Comparison of ENCODE assay signal across 9 mouse cellular contexts in the genomic region with DNA sequence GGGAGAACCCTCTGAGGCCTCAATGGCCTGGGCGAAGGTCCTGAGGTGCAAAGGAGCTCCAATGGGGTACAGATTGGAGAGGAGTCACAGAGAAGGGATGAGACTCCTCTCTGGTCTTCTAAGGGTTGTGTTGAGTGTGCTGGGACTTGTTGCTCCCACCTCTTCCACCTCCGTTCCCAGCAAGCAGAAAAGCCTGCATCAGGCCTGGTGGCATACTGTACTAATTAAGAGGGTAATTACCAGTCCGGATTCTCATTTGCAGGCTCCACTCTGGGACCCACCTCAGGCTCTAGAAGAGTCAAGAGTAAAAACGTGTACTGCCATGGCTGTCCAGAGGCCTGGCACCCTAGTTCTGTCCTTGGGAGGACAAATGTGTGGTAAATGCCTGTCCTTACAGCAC. TPM values are rescaled to one million over a fixed set of nuclear protein-coding genes. Genes with fewer than 3 reads are reported as not detected.
DNase-seq lines count a peak whose midpoint lies in the region; ATAC-seq and TF ChIP-seq lines count a peak whose summit lies in the region.
"Had no signal": no experiment of that assay in that cellular context is flagged by ENCODE, and none has a peak within 500 bp of the region (broad histone marks: within the 10 kb centered on the region; RNA-seq: fewer than 3 reads in every experiment).

No protein-coding gene starts in this region.

- no peak for TF ChIP-seq POLR2A in cerebellum, adult 2 months (IDR thresholded peaks at IDR 0.05; ENCODE audit: borderline replicate concordance, insufficient read depth, low read length)

- H3K27ac ChIP-seq in cerebellum, adult 2 months (ENCODE audit: insufficient read depth, low read length) = no peak overlapping the region
- peak overlapping the region; percentile 99 for H3K27ac ChIP-seq in limb, embryonic 12.5 days

- TF ChIP-seq CTCF in cerebellum, adult 2 months (IDR thresholded peaks at IDR 0.05; ENCODE audit: borderline replicate concordance, insufficient read depth, low read depth, low read length) = no peak

- no peak overlapping the region for H3K4me3 ChIP-seq in cerebellum, adult 2 months (replicated peaks; ENCODE audit: insufficient read depth, low read depth, low read length)
- H3K4me3 ChIP-seq in limb, embryonic 12.5 days (replicated peaks) = peak overlapping the region; percentile 25

- no peaks in the 10 kb centered on the region for H3K9me3 ChIP-seq in limb, embryonic 12.5 days

- H3K27me3 ChIP-seq in cerebellum, adult 2 months (ENCODE audit: control insufficient read depth, insufficient read depth, low read length) = no peaks in the 10 kb centered on the region
- no peaks in the 10 kb centered on the region for H3K27me3 ChIP-seq in limb, embryonic 12.5 days
- H3K27me3 ChIP-seq in splenic B cell, adult 2 months (ENCODE audit: control insufficient read depth, insufficient read depth, low read length, poor library complexity, severe bottlenecking) = no peaks in the 10 kb centered on the region

- WGBS in cerebellum, adult 2 months = 29% methylated on average over 4 of the region's 4 CpGs
- WGBS in limb, embryonic 12.5 days = 19% methylated on average over 4 of the region's 4 CpGs

- H3K4me2 ChIP-seq in limb, embryonic 12.5 days = peak overlapping the region; percentile 72

- peaks cover under 1% of the 10 kb centered on the region; the same call in 1 of the 2 replicates for H3K36me3 ChIP-seq in limb, embryonic 12.5 days
- peaks cover 8% of the 10 kb centered on the region for H3K36me3 ChIP-seq in splenic B cell, adult 2 months (ENCODE audit: control insufficient read depth, insufficient read depth, low read length, poor library complexity, severe bottlenecking)

- peak overlapping the region; percentile 32; the same call in 1 of the 2 replicates for H3K9ac ChIP-seq in limb, embryonic 12.5 days (replicated peaks)

- DNase-seq in cerebellum, adult 11-12 months = peak; percentile 50
- DNase-seq in cerebellum, adult 2 months = no peak
- DNase-seq in retina, postnatal 1 day = peak; percentile 39
- no peak for DNase-seq in retina, embryonic 14.5 days (ENCODE audit: low spot score)
- peak; percentile 22 for DNase-seq in splenic B cell, adult 2 months (ENCODE audit: low read depth, low spot score)
- DNase-seq in left cerebral cortex, adult 8-10 months (ENCODE audit: low spot score in 2 of 2) = no peak
- no peak for DNase-seq in urinary bladder, postnatal 14 days (ENCODE audit: low spot score)
- DNase-seq: right cerebral cortex, adult 18-20 months had no signal

- peaks cover 25% of the 10 kb centered on the region for H3K4me1 ChIP-seq in cerebellum, adult 2 months (ENCODE audit: control insufficient read depth, insufficient read depth, low read length)
- H3K4me1 ChIP-seq in limb, embryonic 12.5 days (replicated peaks) = peaks cover 60% of the 10 kb centered on the region

- ATAC-seq in limb, embryonic 12.5 days (ENCODE audit: insufficient number of reproducible peaks, insufficient read depth, low FRiP score, low TSS enrichment, low read depth) = no peak

RNA-seq across cellular contexts. Expression of gene Jund, which starts 1.8 kb away (rescaled TPM):
- 252 and 274 TPM in 2 replicates for polyA plus RNA-seq in cerebellum, adult 2 months (2012; rRNA removed)
- 117 and 121 TPM in 2 replicates for polyA plus RNA-seq in limb, embryonic 12.5 days (2016; fragmentation: Nextera tagmentation; extraction: Ambion mirVana)
- total RNA-seq in left cerebral cortex, adult 8-10 months (2022) = 100 to 1,000 TPM; 206 to 222 (median 214) TPM

RNA-seq across cellular contexts. Expression of gene Iqcn, which starts 6.3 kb away (rescaled TPM):
- polyA plus RNA-seq in cerebellum, adult 2 months (2012; rRNA removed) = 0.08 and 0.11 TPM in 2 replicates
- polyA plus RNA-seq in limb, embryonic 12.5 days (2016; fragmentation: Nextera tagmentation; extraction: Ambion mirVana) = not detected in 2 replicates
- total RNA-seq in left cerebral cortex, adult 8-10 months (2022) = under 1 TPM in 1 of 4 experiments, not detected in 3; 0.07 TPM

RNA-seq across cellular contexts. Expression of gene Gm3336, which starts 21.4 kb away (rescaled TPM):
- polyA plus RNA-seq in cerebellum, adult 2 months (2012; rRNA removed) = 0.13 TPM in 1 of 2 replicates, not detected in the other
- polyA plus RNA-seq in limb, embryonic 12.5 days (2016; fragmentation: Nextera tagmentation; extraction: Ambion mirVana) = not detected in 2 replicates
- total RNA-seq in left cerebral cortex, adult 8-10 months (2022) = not detected

RNA-seq across cellular contexts. Expression of gene Lsm4, which starts 23.9 kb away (rescaled TPM):
- polyA plus RNA-seq in cerebellum, adult 2 months (2012; rRNA removed) = 113 and 117 TPM in 2 replicates
- polyA plus RNA-seq in limb, embryonic 12.5 days (2016; fragmentation: Nextera tagmentation; extraction: Ambion mirVana) = 335 and 339 TPM in 2 replicates
- total RNA-seq in left cerebral cortex, adult 8-10 months (2022) = 10 to 100 TPM; 61.5 to 65.0 (median 63.0) TPM

RNA-seq across cellular contexts. Expression of gene Pde4c, which starts 26.6 kb away (rescaled TPM):
- polyA plus RNA-seq in cerebellum, adult 2 months (2012; rRNA removed) = 2.5 and 3.0 TPM in 2 replicates
- polyA plus RNA-seq in limb, embryonic 12.5 days (2016; fragmentation: Nextera tagmentation; extraction: Ambion mirVana) = 0.24 and 0.33 TPM in 2 replicates
- total RNA-seq in left cerebral cortex, adult 8-10 months (2022) = 1 to 10 TPM; 1.7 to 2.8 (median 2.2) TPM

Comparison
In these comparisons a context has a peak if more than half of its experiments do, and no peak if none do; other contexts are left out.
1. DNase-seq: peak in cerebellum, adult 11-12 months (single experiment), retina, postnatal 1 day (single experiment) and splenic B cell, adult 2 months (single experiment); none in cerebellum, adult 2 months (0 of 2), retina, embryonic 14.5 days (single experiment), left cerebral cortex, adult 8-10 months (0 of 2) and urinary bladder, postnatal 14 days (single experiment).